20 mouse cellular contexts compared by ENCODE assay signal in the genomic region with DNA sequence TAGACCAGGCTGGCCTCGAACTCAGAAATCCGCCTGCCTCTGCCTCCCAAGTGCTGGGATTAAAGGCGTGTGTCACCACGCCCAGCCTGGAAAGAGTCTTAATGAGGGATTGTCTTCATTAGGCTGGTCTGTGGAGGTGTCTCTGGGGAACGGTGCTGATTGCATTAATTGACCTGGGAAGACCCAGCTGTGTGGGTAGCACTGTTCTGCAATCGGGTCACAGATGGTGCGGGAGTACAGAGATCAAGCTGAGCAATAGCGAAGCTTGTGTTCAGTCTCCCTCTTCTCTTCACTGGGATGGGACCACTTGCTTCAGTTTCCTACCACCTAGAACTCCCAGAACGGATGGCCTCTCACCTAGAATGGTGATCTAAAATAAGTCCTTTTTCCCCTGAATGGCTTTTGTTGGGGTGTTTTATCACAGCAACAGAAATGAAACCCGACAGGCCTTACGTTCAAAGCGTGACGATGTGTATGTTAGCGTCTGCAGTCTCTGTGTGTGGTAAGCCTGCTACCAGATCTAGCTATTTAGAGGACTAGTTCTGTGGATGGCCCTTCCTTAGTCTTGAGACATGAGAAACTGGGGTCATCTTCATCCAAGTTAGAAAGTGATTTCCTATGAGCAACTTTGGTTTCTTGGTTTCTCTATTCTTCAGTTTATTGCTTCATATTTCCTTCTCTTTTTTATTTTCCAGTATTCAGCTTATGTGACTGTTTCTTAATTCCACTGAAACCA. TPM values are rescaled to one million over a fixed set of nuclear protein-coding genes. Genes with fewer than 3 reads are reported as not detected.
"Had no signal": no experiment of that assay in that cellular context is flagged by ENCODE, and none has a peak within 500 bp of the region (broad histone marks: within the 10 kb centered on the region; RNA-seq: fewer than 3 reads in every experiment).

No protein-coding gene starts in this region.

- H3K4me1 ChIP-seq: limb, embryonic 15.5 days; liver, embryonic 15.5 days; neural tube, embryonic 12.5 days had no signal

- H3K9ac ChIP-seq: limb, embryonic 15.5 days; liver, embryonic 15.5 days; lung, embryonic 14.5 days; neural tube, embryonic 12.5 days had no signal

- H3K27me3 ChIP-seq: limb, embryonic 15.5 days; liver, embryonic 15.5 days; neural tube, embryonic 12.5 days had no signal

- ATAC-seq: intestine, embryonic 16.5 days had no signal

- H3K9me3 ChIP-seq: limb, embryonic 15.5 days; liver, embryonic 15.5 days; neural tube, embryonic 12.5 days had no signal

- DNase-seq: kidney, adult 2 months; kidney, postnatal 36 days; layer of hippocampus, adult 9-11 months; layer of hippocampus, postnatal 36 days; lung, embryonic 14.5 days; lung, postnatal 10 days; lung, postnatal 4 days; midbrain, embryonic 14.5 days; right cerebral cortex, postnatal 14 days; thymus, postnatal 4 days had no signal

- H3K27ac ChIP-seq: kidney, postnatal 0 days; limb, embryonic 15.5 days; liver, embryonic 15.5 days; neural tube, embryonic 12.5 days had no signal

- H3K4me2 ChIP-seq: limb, embryonic 15.5 days; liver, embryonic 15.5 days; lung, embryonic 14.5 days; neural tube, embryonic 12.5 days had no signal

- H3K4me3 ChIP-seq: limb, embryonic 15.5 days; liver, embryonic 15.5 days; neural tube, embryonic 12.5 days had no signal

- H3K36me3 ChIP-seq: limb, embryonic 15.5 days; liver, embryonic 15.5 days; neural tube, embryonic 12.5 days had no signal

RNA-seq across cellular contexts. Expression of a gene that starts 7.0 kb away (rescaled TPM):
- polyA plus RNA-seq: intestine, embryonic 16.5 days; kidney, adult 2 months; limb, embryonic 15.5 days; liver, embryonic 15.5 days; small intestine, adult 2 months; stomach, embryonic 16.5 days had no signal

RNA-seq across cellular contexts. Expression of a gene that starts 20.5 kb away (rescaled TPM):
- total RNA-seq: left cerebral cortex, adult 8-10 months; left cerebral cortex, postnatal 25 days had no signal
- polyA plus RNA-seq: kidney, adult 2 months; kidney, postnatal 0 days; limb, embryonic 11.5 days; limb, embryonic 15.5 days; lung, embryonic 14.5 days; midbrain, embryonic 14.5 days; neural tube, embryonic 12.5 days had no signal
